Mouse (Mus musculus): ENCODE measurements at regions not wholly inside any gene's neighbourhood (a gene's known extent, or its start where the extent isn't known, plus 50 kb on each side); places are given as distances from the start of the nearest gene placed in this dataset.

DNA sequence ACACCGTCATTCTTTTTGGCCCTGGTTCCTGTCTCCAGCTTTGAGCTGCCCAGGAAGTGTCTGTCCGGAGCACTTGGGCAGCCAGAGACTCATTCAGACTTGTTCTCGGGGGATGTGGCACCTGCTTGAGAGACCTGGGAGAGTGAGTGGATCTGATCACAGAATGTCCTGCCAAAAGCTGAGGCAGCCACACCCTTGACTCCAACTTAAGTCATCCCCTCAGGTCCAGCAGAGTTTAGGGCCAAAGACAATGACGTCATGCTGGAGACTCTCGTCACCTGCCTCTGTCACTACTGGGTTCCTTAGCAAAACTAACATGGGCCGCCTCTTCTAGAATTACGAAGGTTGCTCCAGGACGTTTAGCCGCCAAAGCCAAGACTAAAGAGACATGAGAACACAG, 231.5 kb downstream of the Maf start:
- no peak for DNase-seq

DNA sequence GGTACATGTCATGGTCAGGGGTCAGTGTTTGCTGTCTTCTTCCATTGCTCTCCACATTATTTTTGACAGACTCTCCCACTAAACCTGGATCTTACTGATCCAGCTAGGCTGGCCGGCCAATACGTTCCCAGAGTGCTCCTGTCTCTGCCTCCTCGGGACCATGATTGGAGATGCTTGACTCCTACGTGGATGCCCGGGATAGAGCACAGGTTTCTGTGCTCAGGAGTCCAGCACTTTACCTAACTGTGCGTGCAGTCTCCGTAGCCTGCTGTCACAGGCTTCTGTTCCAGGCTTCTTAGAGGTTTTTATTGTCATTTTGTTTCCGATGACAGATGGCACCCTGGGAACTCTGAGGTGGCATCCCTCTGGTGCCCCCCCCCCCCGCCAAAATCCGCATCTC, 232.4 kb downstream of the Maf start:
- no peak for DNase-seq

DNA sequence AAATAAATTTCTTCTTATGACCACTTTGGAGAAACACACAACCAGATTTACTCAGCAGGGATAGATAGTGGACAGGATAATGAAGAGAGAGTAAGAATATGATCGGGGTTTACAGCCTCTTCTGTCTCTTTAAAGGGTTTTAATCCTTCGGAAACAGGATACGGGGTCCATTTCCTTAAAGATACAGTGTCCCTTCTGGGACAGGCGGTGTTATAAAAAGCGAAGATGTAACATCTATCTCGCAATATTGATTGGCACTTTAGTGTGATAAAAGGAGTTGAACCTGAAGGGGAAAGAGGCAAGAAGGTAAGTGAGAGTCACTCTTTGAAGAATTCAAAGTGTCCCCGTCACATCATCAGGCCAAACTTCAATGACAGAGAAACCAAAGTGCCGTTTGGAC, 233.6 kb downstream of the Maf start:
- no peak for DNase-seq

DNA sequence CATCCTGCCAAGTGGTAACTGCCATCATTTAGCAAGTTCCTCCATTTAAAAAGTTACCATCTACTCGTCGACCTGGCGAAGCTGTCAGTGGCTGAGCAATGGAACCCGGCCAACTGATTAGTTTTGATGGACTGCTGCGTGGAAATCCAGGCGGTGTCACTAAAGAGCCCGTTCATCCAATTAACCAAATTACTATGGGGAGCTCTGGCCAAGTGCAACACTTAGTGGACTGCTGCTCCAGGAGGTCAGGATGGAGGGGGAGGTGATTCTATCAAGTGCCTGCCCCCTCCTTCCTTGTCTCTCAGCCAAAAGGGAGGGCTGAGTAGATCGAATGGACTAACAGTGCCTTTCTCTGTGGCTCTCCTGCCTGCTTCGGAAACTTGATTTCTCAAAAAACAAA, 241.0 kb downstream of the Maf start:
- DNase-seq: peak in 1 of 2 experiments; percentile 24

DNA sequence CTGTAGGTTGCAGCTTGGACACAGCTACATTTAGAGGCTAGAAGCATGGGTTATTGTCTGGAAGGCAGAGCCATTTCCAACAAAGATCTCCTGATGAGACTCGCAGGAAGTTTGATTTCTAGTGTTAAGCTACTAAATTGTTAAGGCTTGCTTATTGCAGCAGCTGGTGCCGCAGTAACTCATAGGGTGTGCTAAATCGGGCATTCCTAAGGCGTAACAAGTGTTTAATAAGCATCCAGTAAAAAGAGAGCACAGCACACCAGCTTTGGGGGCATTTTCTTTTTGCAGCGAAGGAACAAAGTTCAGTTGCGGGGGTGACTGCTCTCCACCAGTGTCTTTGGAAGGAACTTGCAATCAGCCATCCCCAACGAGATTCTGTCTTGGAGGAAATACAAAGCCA, 241.5 kb downstream of the Maf start:
- DNase-seq: no peak

DNA sequence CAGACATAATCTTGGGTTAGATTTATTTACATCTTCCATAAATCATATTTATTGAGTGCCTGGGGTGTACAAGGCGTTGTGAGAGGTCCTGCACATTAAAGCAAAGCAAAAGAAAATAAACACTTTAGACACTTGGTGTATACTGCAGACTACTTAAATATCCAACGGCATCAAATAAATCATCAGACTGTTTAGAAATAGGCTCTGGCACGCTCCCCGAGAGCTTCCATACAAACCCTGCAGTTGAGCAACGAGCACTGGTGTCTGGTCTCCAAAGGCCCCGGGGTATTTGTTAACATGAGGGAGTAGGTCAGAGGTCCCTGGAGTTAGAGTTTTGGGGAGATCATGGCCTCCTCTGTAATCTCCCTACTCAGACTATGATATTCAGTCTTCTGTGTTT, 244.9 kb downstream of the Maf start:
- peak; percentile 32 to 57 for DNase-seq

DNA sequence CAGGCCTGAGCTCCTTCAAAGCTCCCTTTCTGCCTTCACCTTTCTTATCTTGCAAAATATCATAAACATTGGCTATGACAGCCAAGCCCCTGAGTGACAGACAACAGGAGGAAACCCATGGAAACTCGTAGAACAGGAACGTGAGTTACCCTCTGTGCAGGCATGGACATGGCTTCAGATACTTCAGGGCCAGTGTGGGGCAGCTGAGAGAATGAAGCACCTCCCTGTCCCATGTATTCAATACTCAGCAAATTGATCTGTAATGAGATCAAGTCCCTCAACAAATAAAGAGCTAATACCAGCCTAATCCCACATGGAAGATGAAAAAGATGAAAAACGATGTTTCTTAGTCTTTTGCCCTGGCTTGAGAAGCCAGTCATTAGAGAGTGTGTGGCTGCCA, 249.5 kb downstream of the Maf start:
- no peak for DNase-seq

DNA sequence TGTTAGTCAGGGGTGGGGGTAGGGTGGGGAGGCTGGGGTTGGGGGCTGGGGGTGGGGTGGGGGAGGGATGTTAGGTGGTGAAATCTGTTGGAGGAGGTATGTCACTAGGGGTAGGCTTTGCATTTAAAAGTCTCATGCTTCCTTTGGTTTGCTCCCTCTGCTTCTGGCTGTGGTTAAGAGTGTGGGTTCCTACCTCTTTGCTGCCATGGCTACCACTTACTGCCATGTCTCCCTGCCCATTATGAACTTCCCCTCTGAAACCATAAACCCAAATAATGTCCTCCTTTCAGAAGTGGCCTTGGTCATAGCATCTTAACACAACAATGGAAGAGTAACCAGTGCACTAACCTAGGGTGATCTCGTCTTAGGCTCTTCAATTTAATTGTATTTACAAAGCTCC, 256.8 kb downstream of the Maf start:
- no peak for DNase-seq

DNA sequence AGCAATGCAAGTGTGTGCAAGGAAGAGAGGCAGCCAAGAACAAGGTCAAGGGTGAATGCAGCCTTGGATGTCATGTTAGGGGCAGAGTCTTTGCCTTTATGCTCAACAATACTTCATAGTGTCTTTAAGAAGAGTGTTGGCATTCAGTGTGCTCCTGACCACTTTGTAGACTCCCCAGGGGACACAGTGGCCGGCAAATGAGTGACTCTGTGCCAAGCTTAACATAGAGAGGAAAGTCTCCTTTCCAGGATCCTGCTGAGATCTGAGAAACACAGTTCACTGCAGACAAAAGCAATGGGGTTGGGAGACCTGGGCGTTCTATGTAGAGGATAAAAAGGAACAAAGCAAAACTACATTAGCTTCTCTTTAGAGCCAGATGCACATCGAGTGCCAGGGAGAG, 259.2 kb downstream of the Maf start:
- no peak for DNase-seq

DNA sequence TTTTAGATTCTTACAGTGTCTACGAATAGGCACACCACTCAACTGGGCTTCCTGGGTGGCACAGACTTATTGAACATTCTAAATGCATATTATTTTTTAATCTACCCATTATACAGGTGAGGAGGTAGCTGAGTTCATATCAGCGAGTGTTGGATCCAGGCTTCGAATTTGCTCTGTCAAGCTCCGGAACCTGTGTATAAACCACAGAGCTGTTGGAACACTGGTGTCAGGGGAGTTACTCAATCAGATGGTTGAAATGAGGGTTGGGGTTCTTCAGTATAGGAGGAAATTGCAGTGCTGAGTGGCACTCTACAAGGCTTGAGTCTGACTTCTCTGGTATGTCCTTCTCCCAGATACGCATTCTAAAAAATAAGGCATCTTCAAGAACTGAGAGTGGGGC, 263.1 kb downstream of the Maf start:
- no peak for DNase-seq

DNA sequence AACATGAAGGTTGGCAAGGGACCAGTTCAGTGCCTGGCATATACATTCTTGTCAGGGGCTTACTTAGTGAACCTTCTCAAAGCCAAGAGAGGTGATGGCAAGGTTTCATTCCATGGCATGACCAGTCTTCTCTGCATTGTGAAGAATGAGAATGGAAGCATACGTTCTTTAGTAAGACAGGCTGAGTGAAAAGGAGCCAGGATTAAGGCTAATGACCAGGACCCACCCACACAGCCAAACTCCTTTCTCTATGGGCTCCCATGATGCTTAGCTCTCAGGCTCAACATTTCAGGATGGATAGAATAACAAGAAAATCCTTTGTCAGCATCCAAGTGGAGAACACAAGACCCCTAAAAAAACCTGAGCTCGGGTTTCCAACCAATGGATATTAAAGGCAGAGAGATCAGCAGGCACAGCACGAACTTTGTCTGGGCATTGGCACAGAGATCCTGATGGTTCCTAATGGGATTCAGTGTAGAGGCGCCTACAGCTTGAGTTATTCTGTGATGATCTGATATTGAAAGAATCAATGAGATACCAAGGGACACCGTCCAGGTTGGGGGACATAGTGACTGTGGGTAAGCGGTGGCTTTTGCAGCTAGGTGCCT, 265.5 kb downstream of the Maf start:
- DNase-seq: no peak

DNA sequence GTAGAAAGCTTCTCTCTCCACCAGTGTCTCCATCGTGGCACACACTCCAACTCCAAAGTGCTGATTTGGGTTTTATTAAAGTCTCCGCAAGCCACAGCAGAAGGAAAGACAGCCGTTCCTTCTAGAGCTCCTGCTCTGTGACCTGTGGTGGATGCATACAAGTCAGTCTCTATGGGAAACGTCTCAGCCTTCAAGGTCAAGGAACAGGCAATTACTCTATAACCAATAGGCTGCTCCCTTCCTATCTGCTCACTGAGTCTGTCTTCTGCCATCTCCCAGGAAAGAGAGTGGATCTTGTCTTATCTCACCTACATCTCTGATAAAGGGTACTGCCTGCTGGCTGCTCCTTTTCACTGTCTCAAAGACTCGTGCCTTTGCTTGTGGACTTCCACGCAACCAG, 266.3 kb downstream of the Maf start:
- no peak for DNase-seq

DNA sequence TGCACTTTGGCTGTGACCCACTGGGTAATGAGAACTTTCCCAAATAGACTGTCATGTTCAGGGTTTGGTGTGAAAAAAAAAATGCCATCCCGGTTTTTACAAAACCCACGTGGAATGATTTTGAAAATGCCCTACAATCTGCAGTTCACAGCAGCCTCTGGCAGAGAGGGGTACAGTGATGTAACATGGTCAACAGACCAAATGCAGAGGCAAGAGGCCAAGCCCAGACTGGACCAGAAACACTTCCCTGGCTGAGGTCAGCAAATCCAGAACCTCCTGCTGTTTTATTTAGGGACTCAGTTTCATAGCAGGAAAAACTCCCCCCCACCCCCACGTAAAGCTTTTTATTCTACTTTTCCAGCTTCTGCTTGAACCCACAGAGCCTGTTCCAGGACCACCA, 267.4 kb downstream of the Maf start:
- DNase-seq: no peak

DNA sequence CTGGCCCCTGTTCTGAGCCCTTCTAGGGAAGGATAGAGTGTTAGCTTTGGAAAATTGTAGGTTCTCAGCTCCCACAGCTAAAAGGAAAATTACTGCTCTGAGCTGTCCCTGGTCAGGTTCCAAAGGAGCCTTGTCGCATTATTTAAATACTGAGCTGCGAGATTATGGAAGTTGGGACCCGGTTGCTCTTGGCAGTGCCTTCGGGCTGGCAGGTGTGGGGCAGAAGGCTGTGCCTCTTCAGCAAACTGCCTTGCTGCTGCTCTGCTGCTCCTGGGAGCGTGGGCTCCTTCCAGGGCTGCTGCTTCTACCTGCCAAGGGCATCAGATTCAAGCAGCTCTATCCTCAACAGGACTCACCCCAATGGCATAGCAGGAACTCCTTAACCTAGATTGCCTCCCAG, 268.1 kb downstream of the Maf start:
- no peak for DNase-seq

DNA sequence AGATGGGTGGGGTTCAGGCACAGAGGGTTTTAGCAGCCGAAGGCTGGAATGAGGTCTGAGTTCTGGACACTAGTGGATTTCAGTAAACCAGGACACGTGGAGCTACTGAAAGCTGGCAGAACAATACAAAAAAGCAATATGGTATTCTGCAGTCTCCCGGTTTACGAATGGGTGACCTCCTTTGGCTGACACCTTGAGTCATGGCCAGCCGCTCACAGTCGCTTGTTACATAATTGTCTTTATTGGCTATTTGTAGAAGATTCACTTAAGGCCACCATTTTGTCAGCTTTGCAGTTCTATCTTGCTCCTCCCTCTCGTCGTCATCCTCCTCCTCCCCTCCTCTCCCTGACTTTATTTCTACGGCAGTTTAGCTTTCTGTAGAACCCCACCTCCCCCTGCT, 269.6 kb downstream of the Maf start:
- no peak for DNase-seq

DNA sequence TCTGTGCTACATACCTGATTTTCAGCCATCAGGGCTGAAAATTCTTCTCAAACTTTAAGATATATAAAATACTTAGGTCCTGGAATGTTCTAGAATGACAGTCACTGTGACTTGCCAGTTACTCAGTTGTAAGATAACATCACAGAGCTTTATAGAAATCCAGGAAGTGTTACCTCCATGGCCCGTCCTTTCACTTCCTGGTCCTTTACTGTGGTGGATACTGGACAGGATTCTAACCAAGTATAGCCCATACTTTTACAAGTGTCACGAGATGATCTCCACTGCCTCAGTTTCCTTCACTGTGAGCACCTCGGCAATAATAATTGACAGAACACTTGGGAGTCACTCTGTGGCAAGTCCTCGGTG, 271.3 kb downstream of the Maf start:
- no peak for DNase-seq

DNA sequence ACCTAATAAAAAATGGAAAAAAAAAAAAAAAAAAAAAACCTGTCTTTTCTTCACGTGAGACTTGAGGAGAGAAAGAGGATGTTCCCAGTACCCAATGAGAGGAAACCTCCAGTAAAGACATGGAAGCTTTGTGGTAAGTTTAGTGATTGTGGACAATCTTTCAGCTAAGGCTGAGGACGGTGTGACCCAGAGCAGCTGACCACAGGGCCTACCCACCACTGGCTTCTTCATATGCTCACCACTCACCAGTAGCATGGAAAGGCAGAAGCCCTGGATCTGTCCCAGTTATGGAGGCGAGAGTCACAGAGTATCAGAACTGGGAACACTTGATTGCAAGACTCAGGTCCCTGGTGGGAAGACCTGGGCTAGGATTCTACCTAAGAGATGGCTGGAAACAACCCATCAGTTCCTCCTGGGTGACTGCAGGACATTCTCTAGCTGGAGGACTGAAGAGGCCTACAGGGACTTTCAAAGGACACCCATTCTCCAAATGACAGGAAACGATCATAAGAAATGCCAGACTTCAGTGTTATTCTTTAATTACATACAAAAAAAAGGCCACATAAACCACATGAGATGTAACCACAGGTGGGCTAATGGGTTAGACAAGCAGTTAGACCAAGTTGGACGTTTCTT, 271.8 kb downstream of the Maf start:
- DNase-seq: no peak

DNA sequence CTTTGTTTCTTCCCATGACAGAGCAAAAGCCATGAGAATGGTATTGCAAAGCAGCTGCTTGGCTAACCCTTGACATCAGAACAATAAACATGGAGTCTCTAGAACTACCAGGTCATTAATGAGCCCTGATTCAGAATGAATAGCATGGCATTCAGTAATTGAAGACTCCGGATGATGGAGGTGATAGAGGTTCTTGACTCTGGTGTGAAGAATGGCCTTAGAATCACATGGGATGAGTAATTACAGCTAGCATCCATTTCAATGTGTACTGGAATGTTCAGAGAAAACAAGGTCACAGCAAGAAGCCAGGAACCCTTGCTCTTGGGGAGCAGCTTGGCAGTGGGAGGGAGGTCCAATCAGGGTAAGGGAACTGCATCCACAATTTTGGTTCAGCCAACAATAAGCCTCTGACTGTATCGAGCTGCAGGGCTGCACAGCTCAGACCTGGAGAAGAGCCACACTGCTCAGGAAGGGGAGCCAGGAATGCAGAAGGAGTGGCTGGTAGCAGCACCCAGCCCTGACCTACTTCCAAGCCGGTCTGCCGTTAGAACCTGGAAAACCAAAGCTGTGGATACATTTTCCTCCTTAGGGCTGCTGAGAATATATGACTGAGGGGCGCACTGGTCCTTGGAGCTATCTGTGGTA, 275.1 kb downstream of the Maf start:
- no peak for DNase-seq

DNA sequence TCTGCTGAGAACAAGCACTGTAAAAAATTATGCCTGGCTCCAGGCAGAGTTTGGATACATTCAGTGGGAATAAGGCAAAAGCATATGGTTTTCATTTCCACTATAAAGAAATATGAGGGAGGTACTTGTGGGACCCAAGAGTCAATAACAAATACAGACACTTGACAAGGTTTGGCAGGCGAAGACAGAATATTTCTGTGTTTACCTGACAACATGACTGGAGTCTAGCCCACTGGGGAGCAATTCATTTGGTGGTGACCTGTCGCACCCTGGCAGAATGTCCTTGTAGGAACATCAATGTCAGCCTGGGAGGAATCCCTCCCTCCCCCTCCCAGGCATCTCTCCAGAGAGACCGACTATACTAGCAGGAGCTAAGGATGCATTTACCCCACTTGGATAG, 276.8 kb downstream of the Maf start:
- DNase-seq: no peak

DNA sequence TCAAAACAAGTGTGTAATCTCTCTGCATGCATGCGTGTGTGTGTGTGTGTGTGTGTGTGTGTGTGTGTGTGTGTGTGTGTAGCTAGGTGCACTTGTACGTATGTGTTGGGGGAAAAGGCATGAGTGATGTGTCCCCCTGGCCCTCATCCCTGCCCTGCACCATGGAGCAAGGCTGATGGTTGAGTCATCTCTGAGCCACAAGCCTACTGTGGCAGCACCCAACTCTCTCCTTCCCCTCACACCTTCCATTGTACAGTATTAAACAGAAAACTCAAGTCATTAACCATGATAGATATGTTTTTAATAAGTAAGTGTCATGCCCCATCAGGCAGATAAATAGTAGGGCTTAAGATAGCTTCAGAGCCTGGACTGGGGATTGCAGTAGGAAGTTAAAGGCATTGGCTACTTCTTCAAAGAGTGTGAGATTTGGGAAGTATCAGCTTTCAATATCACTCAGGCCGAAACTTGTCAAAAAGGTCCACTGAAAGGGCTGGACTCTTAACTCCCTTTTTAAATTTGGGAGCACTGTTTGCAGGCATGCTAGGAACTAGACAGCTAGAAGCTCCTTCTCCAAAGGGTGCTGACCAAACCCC, 278.2 kb downstream of the Maf start:
- no peak for DNase-seq

DNA sequence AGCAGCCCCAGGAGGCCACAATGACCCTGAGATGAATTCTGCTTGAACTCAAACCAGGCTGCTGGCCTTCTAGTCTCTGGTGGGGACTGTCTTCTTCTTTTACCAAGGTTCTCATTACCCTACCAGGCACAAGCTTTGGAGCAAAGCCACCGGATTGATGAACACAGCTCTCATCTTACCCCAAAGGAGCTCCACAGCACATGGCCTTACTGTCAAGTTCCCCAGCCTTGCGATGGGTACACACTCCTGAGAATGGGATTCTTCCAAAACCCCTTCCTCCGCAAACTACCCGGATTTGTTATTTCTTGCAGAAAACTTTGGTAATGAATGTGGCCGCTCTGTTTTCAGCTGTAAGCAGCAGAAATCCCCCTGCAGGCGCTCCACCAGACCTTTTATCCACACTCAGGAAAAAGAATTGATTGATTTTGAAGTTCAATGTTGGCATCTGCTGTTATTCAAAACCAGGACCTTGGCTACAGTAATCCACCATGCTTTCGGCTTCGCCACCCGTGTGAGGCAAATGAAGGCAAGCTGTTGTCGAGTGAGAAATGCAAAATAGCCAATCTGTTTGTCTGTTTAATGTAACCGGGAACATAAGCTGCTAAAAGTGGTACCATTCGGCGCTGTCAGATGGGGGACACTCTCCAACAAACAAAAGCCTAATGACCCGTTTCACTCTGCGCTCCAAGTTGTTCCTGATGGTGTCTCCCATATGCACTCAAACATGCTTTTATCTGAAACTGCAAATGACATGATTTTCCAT, 278.9 kb downstream of the Maf start:
- DNase-seq: no peak

DNA sequence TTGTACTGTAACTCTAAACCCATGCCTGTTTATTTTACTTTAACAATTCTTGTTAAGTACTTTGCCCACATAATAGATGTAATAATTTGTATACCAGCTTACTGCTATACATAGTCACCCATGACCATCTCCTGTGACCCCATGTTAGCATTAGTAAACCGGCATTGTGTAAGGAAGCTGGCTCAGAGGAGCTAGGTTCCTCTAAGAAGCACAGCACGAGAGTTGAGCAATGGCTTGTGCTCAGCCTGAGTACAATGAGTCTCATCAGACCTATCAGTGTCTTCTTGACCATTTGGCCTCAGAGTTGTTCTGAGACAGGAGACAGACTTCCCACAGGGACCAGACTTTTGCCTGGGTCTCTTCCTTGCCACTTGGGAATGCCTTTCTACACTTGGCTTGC, 279.6 kb downstream of the Maf start:
- DNase-seq: no peak

DNA sequence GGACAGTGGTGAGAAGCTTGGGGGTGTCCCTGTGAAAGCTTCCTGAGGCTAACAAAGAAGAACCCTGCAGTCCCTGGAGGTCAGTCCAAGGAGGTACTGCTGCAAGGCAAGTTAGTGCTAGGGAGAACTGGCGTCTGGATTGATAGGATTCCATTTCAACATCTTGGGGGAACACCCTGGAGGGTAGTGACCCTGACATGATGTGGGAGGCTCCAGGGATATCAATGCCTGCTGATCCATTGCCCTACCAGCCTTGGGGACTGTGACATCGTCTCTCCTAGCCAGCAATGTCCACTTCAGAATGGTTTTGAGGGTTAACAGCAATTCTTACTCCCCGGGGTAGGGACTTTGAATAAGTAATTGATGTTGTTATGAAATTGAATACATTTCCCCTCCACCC, 280.1 kb downstream of the Maf start:
- no peak for DNase-seq

DNA sequence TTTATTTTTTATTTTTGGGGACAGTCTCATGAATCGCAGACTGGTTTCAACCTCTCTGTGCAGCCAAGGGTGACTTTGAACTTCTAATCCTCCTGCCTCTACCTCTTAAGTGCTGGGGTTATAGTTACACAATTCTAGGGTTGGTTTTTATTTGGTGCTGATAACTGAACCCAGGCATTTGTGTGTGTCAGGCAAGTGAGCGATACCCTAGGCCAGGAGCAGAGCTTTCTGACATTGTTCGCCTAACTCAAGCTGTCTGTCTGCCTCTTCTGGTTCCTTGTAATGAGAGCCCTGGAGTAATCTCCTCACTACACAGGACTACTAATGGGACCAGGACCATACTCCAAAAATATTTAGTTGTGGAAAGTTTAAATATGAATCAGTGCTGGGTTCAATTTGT, 281.1 kb downstream of the Maf start:
- no peak for DNase-seq
